Mouse (Mus musculus) left cerebral cortex, adult 6 months (tissue): Measurements from ENCODE around the gene Eci1. TPM values are rescaled to one million over a fixed set of nuclear protein-coding genes. Genes with fewer than 3 reads are reported as not detected.

Experiments
- long read RNA-seq, 2 experiments: library from polyadenylated mRNA; unstranded; transcript quantifications; one replicate each; pipeline ENCODE4 v2.0.0; 2019 to 2020
- polyA plus RNA-seq: library from polyadenylated mRNA; unstranded; fragments of <200 nt; fragmentation: Nextera tagmentation; gene quantifications from 2 replicates; pipeline ENCODE4 v1.2.3, GENCODE M21; 2021

The Eci1 gene
- 78.8 and 90.8 TPM in 2 replicates for polyA plus RNA-seq
- long read RNA-seq, experiment 1, transcript Eci1-205 (7 exons, 1,137 nt) = major isoform, 21 of 39 reads
- long read RNA-seq, experiment 1, partial matches to known transcripts = 13 of 39 reads
- long read RNA-seq, experiment 1, other reads (novel, unspliced or antisense) = 5 of 39 reads
- long read RNA-seq, experiment 2, transcript Eci1-205 (7 exons, 1,137 nt) = major isoform, 48 of 76 reads
- long read RNA-seq, experiment 2, partial matches to known transcripts = 25 of 76 reads
- long read RNA-seq, experiment 2, other reads (novel, unspliced or antisense) = 3 of 76 reads

DNA sequence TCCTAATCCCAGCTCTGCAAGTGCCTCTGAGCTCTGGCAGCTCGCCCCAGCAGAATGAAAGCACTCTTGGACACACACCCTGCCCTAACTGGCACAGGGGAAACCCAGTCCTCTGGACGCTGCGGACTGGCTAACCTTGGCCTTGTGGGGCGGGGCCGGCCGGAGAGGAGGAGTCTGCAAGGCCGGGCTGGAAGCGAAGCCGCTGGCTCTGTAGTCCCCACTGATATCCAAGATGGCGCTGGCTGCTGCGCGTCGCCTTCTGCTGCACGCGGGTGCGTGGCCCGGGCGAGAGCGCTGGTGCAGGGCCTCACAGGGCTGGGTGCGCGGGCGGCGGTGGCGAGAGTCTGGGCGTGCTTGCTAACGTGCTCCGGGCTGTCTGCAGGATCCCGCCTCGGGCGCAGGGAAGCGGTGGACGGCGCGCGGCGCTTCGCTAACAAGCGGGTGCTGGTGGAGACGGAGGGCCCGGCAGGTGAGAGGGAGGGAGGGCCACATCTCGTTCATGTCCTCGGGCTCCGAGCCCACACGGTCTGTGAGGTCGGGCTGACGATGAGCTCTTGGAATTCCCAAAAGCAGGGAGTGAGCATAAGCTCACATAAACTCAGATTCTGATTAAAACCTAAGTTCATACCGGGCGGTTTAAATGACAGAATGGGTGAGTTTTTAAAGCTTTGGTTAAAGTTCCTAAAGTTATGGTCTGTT, at the start of gene Eci1:
TSS of gene Eci1 (plus strand) at position 171 of the 699 bp plus-strand sequence.

DNA sequence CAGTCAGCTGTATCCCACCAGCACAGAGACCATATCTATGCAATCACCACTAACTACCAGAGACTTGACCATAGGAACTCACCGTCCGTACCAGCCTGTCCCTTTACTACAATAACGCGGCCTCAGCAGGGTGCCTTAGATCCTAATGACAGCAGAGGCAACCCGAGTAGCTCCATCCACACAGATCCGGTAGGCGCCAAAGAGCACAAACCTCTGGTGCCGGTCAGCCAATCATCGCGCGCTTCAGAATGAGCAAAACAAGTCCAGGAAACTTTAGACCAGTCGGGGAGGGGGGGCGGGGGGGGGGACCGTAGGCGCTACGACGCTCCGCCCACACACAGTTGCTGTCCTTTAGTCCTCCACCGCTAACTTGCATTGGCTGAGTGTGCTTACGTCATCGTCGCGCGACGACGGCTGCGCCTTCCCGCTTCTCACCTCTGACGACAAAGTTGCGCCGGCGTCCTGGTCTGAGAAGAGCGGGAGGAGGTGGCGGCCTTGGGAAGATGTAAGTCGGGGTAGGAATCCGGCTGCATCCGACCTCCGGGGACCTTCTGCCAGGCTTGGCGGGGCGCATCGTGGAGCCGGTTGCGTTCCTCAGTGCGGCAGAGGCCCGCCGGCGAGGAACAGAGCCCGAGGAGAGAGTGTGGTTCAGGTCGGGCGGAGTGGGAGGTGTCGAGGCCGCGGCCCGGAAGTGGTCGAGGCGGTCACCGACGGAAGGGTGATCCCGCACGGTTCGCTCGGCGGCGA, 12.0 kb upstream of the Eci1 start, which contains the start of gene Rnps1:
TSS of gene Rnps1 (plus strand) at position 336 of the 747 bp plus-strand sequence.

DNA sequence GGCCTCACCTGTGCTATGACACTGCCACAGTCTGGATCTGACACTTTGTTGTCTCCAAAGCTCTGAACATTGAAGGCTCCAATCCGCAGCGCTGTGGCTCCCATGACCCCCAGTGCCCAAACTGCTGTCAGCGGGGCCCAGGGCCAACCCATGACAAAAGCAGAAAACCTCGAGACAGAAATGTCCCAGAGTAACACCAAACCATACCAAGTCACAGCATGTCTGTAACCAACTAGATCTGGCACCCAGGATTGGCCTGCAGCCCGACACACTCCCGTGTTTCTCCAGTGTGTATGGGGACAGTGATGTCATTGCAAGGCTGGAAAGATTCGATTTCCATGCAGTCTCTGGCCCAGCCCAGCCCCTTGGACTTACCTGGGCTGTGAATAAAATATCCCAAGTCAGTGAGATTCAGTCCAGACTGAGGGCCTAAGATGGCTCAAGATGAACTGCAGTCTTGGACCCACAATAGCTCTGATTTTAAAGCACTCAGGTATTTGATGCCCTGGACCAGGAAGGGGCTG, 16.3 kb downstream of the Eci1 start, which contains the start of gene Dnase1l2:
TSS of gene Dnase1l2 (minus strand) at position 474 of the 524 bp plus-strand sequence.

DNA sequence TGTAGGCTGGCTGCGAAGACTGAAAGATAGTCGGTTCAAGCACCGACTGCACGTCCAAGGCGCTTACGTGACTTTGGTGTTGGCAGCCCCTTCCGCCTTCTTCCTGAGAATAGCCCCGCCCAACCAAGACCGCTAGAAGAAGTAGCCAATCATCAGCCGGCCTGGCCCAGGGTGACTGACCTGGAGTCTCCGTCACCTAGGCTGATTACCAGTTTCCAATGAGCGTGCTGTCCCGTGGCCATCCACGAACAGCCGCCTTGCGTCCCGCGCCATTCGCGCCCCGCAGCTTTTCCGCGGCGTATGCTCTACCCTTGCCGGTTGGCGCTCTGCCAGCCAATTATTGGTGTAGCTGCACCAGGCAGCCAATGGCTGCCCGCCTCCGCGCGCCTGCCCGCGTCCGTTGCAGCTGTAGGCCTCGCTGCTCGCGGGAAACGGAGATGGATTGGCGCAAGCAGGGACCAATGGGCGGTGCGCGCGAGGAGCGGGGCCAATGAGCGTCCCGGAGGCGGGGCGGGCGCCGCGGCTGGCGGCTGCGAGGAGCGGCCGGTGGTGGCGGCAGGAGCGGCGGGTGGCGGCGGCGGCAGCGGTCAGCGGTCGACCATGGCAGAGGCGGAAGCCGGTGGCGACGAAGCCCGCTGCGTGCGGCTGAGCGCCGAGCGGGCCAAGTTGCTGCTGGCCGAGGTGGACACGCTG, 43.6 kb downstream of the Eci1 start, which contains the start of the genes E4f1 and Pgp:
TSS of gene E4f1 (minus strand) at position 404 of the 693 bp plus-strand sequence.
TSS of gene Pgp (plus strand) at position 483 of the 693 bp plus-strand sequence.

DNA sequence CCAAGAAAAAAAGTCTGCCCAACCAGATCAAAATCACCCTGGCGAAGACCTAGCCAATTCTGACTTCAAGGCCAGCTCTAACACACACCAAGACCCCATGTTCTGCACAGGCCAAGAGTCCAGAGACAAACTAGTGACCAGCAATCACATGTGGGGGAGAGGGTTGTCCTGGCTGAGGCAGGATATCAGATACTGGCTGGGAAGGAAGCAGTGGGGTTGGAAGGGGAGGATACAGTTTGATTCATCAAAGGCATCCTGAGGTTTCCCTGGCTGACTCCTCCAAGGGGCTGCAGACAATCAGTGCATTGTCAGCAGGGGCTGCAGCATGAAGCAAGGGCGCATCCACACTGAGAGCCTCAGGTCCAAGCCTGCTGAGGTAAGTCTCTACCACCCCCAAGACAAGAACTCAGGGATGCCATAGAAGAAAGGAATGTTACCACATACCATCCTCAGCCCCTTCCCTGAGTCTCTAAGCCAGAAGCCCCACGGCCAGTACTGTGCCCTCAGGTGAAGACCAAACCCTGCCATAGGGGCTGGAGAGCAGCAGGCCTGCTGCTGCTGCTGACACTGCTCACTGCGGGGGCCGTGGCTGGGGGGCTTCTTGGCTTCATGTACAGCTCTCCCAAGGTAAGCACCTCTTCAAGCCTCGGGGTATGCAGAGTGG, 47.3 kb downstream of the Eci1 start, which contains the start of gene Bricd5:
TSS of gene Bricd5 (plus strand) at position 273 of the 664 bp plus-strand sequence.

DNA sequence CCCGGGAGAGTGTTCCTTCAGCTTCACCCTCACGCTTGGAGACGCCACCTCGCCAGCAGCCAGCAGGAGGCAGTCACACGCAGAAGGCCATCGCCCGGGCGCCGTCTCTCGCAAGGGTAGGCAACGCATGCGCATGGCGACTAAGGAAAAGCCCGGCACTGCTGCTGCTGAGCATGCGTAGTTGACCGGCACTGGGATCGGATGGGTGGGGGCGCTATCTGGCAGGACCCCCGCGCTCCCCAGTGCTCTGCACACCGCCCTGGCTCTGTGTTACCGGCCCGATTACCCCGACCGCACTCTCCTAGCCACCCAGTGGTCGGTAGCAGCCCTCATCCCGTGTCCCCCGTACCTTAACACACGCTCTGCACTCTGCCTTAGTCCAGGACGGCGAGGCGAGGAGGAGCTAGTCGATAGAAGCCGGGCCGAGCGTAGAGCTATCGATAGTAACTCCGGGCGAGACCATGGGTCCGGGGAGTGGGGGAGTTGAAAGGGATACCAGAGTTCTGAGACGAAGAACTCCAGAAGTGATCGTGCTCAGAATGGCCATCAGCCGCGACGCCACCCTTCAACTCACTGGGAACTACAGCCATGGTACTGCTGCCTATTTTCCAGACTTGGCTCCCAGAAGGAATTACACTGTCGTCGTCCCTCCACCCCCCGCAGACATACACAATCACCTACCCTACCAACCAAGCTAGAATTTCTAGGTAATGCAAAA, 52.4 kb downstream of the Eci1 start, which contains the start of gene Mlst8:
TSS of gene Mlst8 (minus strand) at position 416 of the 718 bp plus-strand sequence.

DNA sequence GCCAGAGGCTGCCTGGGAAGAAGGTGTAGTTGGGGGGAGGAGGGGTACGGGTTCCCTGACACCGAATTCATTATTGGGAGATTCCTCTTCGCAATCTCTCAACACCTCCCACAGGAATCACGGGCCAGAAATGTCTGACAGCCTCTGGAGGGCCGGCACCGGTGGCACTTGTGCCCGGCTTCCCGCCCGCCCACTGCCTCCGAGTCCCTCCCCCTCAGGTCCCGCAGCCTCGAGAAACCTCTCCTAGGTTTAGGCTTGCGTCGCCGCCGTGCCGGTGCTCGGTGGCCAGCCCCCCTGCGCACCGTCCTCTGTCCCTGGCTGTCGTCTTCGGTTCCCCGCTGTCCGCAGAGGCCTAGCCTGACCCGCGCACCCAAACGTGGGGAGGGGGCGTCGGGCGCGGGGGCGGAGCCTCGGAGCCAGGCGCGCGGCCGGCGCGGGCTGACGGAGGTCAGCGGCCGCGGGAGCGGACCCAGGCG, 61.8 kb downstream of the Eci1 start, which contains the start of gene Caskin1:
TSS of gene Caskin1 (plus strand) at position 416 of the 476 bp plus-strand sequence.

Other genes with a start within 250 kb of the Eci1 start
- 13.7 and 14.1 TPM in 2 replicates for gene Tbc1d24, start 221.1 kb upstream of the Eci1 start, polyA plus RNA-seq
- 2.0 and 5.5 TPM in 2 replicates for gene Ntn3, start 217.1 kb upstream of the Eci1 start, polyA plus RNA-seq
- 8.3 and 8.5 TPM in 2 replicates for gene Tedc2, start 205.8 kb upstream of the Eci1 start, polyA plus RNA-seq
- 2.2 and 2.4 TPM in 2 replicates for gene Ccnf, start 175.2 kb upstream of the Eci1 start, polyA plus RNA-seq
- 0.22 and 0.34 TPM in 2 replicates for gene Abca17, start 75.6 kb upstream of the Eci1 start, polyA plus RNA-seq
- 10.9 and 18.7 TPM in 2 replicates for gene Abca3, start 74.7 kb upstream of the Eci1 start, polyA plus RNA-seq
- 90.6 and 122 TPM in 2 replicates for gene Rnps1, start 12.1 kb upstream of the Eci1 start, polyA plus RNA-seq
- gene Dnase1l2, start 16.5 kb downstream of the Eci1 start, polyA plus RNA-seq = 0.21 and 0.36 TPM in 2 replicates
- 10.7 and 12.9 TPM in 2 replicates for gene E4f1, start 43.7 kb downstream of the Eci1 start, polyA plus RNA-seq
- gene Pgp, start 43.8 kb downstream of the Eci1 start, polyA plus RNA-seq = 93.6 and 113 TPM in 2 replicates
- 0.82 and 1.2 TPM in 2 replicates for gene Bricd5, start 47.2 kb downstream of the Eci1 start, polyA plus RNA-seq
- 16.5 and 21.2 TPM in 2 replicates for gene Mlst8, start 52.4 kb downstream of the Eci1 start, polyA plus RNA-seq
- 8.6 and 20.5 TPM in 2 replicates for gene Caskin1, start 62.0 kb downstream of the Eci1 start, polyA plus RNA-seq
- 20.3 TPM in 2 replicates for gene Traf7, start 101.3 kb downstream of the Eci1 start, polyA plus RNA-seq
- gene Rab26, start 107.6 kb downstream of the Eci1 start, polyA plus RNA-seq = 51.2 and 58.9 TPM in 2 replicates
- gene Pkd1, start 123.2 kb downstream of the Eci1 start, polyA plus RNA-seq = 4.8 and 5.4 TPM in 2 replicates
- 60.7 and 86.2 TPM in 2 replicates for gene Tsc2, start 206.0 kb downstream of the Eci1 start, polyA plus RNA-seq
- 5.6 and 5.9 TPM in 2 replicates for gene Nthl1, start 206.0 kb downstream of the Eci1 start, polyA plus RNA-seq
- 39.3 and 41.9 TPM in 2 replicates for gene Slc9a3r2, start 223.7 kb downstream of the Eci1 start, polyA plus RNA-seq
- 0.47 and 0.65 TPM in 2 replicates for gene Npw, start 231.8 kb downstream of the Eci1 start, polyA plus RNA-seq
- gene Zfp598, start 243.0 kb downstream of the Eci1 start, polyA plus RNA-seq = 1.3 and 2.4 TPM in 2 replicates